Mouse (Mus musculus): Measurements from ENCODE around the gene Abcb4. TPM values are rescaled to one million over a fixed set of nuclear protein-coding genes. Genes with fewer than 3 reads are reported as not detected.
"Not testable (repeated sequence)": the region's sequence is repeated elsewhere in the genome, so short reads cannot be mapped to it uniquely, and the experiment has no call there.

Gene Abcb4
- total RNA-seq, 2 experiments from 2014 or later: 229 to 435 TPM

- ATAC-seq (replicated peaks; ENCODE audit: low FRiP score, poor library complexity, severe bottlenecking): peak; percentile 20; the same call in 1 of the 2 replicates
Observed at GRCm38 (mm10) chr5:8995966-8996685, 102.6 kb downstream of the Abcb4 start.

- ATAC-seq (replicated peaks; ENCODE audit: low FRiP score, poor library complexity, severe bottlenecking): peak; percentile 94
Observed at GRCm38 (mm10) chr5:8996686-8997512, 103.4 kb downstream of the Abcb4 start, which contains the start of gene Crot. Crot (minus strand) TSS chr5:8997324.

GRCm38 (mm10) chr5:8997513-8997895 is 104.0 kb downstream of the Abcb4 start:
- peak; percentile 32 for ATAC-seq (replicated peaks; ENCODE audit: low FRiP score, poor library complexity, severe bottlenecking)

GRCm38 (mm10) chr5:8999108-8999507 is 105.6 kb downstream of the Abcb4 start:
- ATAC-seq (replicated peaks; ENCODE audit: low FRiP score, poor library complexity, severe bottlenecking): no peak

- ATAC-seq (replicated peaks; ENCODE audit: low FRiP score, poor library complexity, severe bottlenecking): not testable (repeated sequence)
Observed at GRCm38 (mm10) chr5:9000006-9000405, 106.5 kb downstream of the Abcb4 start.

- not testable (repeated sequence) for ATAC-seq (replicated peaks; ENCODE audit: low FRiP score, poor library complexity, severe bottlenecking)
Observed at GRCm38 (mm10) chr5:9006585-9006984, 113.1 kb downstream of the Abcb4 start.

Other genes starting within 250 kb of the Abcb4 start
- gene Abcb1a, start 233.6 kb upstream of the Abcb4 start, total RNA-seq (2015; ENCODE audit: low replicate concordance): 0.84 and 1.1 TPM in 2 replicates
- gene Abcb1a, start 233.6 kb upstream of the Abcb4 start, total RNA-seq (2017; ENCODE audit: low replicate concordance): 0.08 and 0.39 TPM in 2 replicates
- gene Abcb1b, start 95.6 kb upstream of the Abcb4 start, total RNA-seq (2015; ENCODE audit: low replicate concordance): 0.84 TPM in 1 of 2 replicates, not detected in the other
- 4.4 TPM in 1 of 2 replicates, not detected in the other for gene Abcb1b, start 95.6 kb upstream of the Abcb4 start, total RNA-seq (2017; ENCODE audit: low replicate concordance)
- 7.9 and 15.5 TPM in 2 replicates for gene Crot, start 103.6 kb downstream of the Abcb4 start, total RNA-seq (2015; ENCODE audit: low replicate concordance)
- 6.4 and 6.7 TPM in 2 replicates for gene Crot, start 103.6 kb downstream of the Abcb4 start, total RNA-seq (2017; ENCODE audit: low replicate concordance)
- 16.9 and 19.7 TPM in 2 replicates for gene Tmem243, start 207.0 kb downstream of the Abcb4 start, total RNA-seq (2015; ENCODE audit: low replicate concordance)
- 3.2 and 4.1 TPM in 2 replicates for gene Tmem243, start 207.0 kb downstream of the Abcb4 start, total RNA-seq (2017; ENCODE audit: low replicate concordance)

Measured in erythroid progenitor cell, adult 5-6 weeks (primary cell).